Mouse (Mus musculus) limb, embryonic 14.5 days (tissue): ENCODE measurements around the gene Sacs. TPM values are rescaled to one million over a fixed set of nuclear protein-coding genes. Genes with fewer than 3 reads are reported as not detected.

Experiments used
- ATAC-seq: fragments of 200-750 bp; cut with Nextera tagmentation; 2 replicates; pipeline ENCODE4 v1.8.0; 2017; ENCODE audit warnings: low read depth, moderate number of reproducible peaks, moderate TSS enrichment; ENCODE audit not compliant: low FRiP score
- DNase-seq: peaks from one replicate; pipeline ENCODE4 v3.0.0-alpha.2; 2015; ENCODE audit warnings: low spot score
- H3K27ac ChIP-seq: fragments of 300-500 bp; sonication (generic); replicated peaks from 2 replicates; pipeline ENCODE4 v1.5.1; 2014; ENCODE audit warnings: low read depth, mild to moderate bottlenecking, low read length, moderate library complexity, mixed read lengths
- H3K27me3 ChIP-seq: fragments of 300-500 bp; sonication (generic); 2 replicates; pipeline ENCODE4 v1.6.1; 2014; ENCODE audit warnings: low read length, mixed read lengths; ENCODE audit not compliant: control insufficient read depth, insufficient read depth
- H3K36me3 ChIP-seq: fragments of 300-500 bp; sonication (generic); 2 replicates; pipeline ENCODE4 v1.6.1; 2014; ENCODE audit warnings: mild to moderate bottlenecking, low read length, moderate library complexity, mixed read lengths; ENCODE audit not compliant: control insufficient read depth, insufficient read depth
- H3K4me1 ChIP-seq: fragments of 300-500 bp; sonication (generic); 2 replicates; pipeline ENCODE4 v1.6.1; 2014; ENCODE audit warnings: antibody characterized with exemption, low read length, mixed read lengths; ENCODE audit not compliant: control insufficient read depth, insufficient read depth
- H3K4me2 ChIP-seq: fragments of 300-500 bp; sonication (generic); replicated peaks from 2 replicates; pipeline ENCODE4 v1.6.1; 2014; ENCODE audit warnings: low read depth, mild to moderate bottlenecking, low read length, moderate library complexity; ENCODE audit not compliant: severe bottlenecking
- H3K4me3 ChIP-seq: fragments of 300-500 bp; sonication (generic); replicated peaks from 2 replicates; pipeline ENCODE4 v1.5.1; 2014; ENCODE audit warnings: low read length
- H3K9ac ChIP-seq: fragments of 300-500 bp; sonication (generic); 2 replicates; pipeline ENCODE4 v1.6.1; 2014; ENCODE audit warnings: mild to moderate bottlenecking, low read depth, low read length, moderate library complexity; ENCODE audit not compliant: severe bottlenecking
- H3K9me3 ChIP-seq: fragments of 300-500 bp; sonication (generic); 2 replicates; pipeline ENCODE4 v1.6.1; 2016; ENCODE audit warnings: low read length; ENCODE audit not compliant: control insufficient read depth
- POLR2A ChIP-seq: fragments of 200-500 bp; IDR thresholded peaks from 2 replicates; pipeline ENCODE4 v1.8.0; 2012; ENCODE audit warnings: inconsistent platforms, mild to moderate bottlenecking, moderate library complexity, borderline replicate concordance; ENCODE audit not compliant: insufficient read depth, insufficient read length; ENCODE audit errors: extremely low read depth
- WGBS: fragments of 180-500 bp; shearing (Covaris S2); extraction: QIAGEN DNeasy Blood & Tissue Kit; methylation state at CpG from one replicate; pipeline ENCODE4 v1.1.7; 2014; 5-methylcytosine and 5-hydroxymethylcytosine counted together
- polyA plus RNA-seq, 2 experiments: library from polyadenylated mRNA; depleted of rRNA in 1 of 2; stranded (reverse) in 1 of 2; unstranded in 1 of 2; fragments of >200 nt; fragmentation: Nextera tagmentation in 1 of 2; extraction: Ambion mirVana in 1 of 2; gene quantifications; 2 replicates each; pipeline versions ENCODE4 v1.2.1 to v1.2.3; 2012 to 2014

Sacs gene
- polyA plus RNA-seq (2012; rRNA removed) (3.7 and 3.8 TPM in 2 replicates), polyA plus RNA-seq (2014; fragmentation: Nextera tagmentation; extraction: Ambion mirVana) (3.9 and 4.2 TPM in 2 replicates)

DNA sequence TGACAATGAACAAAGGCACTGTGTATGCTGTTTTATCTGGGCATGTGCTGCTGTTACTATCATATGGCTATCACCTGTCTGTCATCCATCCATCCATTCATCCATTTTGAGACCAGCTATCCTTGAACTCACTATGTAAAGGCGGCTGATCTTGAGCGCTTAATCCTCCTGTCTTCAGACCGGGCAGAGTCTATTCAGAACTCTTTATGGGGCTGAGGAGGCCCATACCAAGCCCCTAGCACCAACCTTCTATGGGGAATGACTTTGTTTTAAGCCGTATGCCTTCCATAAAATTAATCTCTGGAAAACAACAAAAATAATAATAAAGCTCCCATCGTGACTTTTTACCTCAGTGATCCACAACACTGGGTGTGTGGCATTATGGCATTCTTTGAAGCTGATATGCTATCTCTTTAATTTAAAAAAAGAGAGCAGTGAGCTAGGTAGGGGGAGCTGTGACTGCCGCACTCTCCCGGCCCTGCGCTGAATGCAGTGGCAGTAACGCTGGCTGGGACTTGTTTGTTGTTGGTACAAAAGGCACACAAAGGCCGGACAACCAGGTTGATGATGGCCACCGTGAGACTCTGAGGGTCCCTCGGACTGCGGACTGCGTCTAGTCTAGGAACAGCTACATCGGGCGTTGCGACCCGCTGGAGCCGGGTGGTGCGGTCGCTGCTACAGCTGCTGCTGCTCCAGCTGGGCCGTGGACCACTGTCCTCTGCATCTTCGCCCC lies at the start of gene Sacs:
Gene Sacs, plus strand, starts transcription at position 464 of the 733 bp plus-strand sequence.
- Histone ChIP-seq H3K27ac (no peak within 1 kb of the TSS), H3K36me3 (no peaks in the 10 kb centered on the region), H3K9me3 (no peaks in the 10 kb centered on the region), H3K4me3 (peak within 1 kb of the TSS; percentile 47), H3K27me3 (peaks cover 4% of the 10 kb centered on the region; the same call in 1 of the 2 replicates), H3K4me2 (peak within 1 kb of the TSS; percentile 74), H3K9ac (peak within 1 kb of the TSS; percentile 65), H3K4me1 (peaks cover 7% of the 10 kb centered on the region; the same call in 1 of the 2 replicates)
- 5% methylated on average over 23 of the region's 23 CpGs for WGBS
- no peak for TF ChIP-seq POLR2A
- peak; percentile 20 for DNase-seq
- 0 out of 2 replicates have a peak, but pooled peaks have one; percentile 47 for ATAC-seq

DNA sequence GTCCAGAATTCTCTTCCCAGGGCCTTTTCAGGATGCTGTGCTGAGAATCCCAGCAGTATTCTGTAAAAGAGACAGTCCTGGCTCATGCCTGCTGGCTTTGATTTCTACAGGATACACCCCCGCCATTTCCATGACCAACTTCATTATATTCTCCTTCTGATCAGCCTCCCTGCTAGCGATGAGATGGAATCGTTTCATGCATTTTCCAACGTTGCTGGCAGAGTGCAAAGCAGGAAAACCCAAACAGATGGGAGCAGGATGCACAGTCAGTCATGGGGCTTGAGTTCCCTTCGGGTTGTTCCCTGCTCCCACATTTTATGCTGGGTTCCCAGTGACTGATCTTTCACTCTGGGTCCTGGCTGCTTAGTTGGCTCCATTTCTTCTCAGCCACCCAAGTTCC lies 47.3 kb upstream of the Sacs start:
- no peak overlapping the region for H3K4me3 ChIP-seq
- no peaks in the 10 kb centered on the region for H3K9me3 ChIP-seq
- WGBS, result 72% methylated on average over 5 of the region's 5 CpGs
- no peak overlapping the region for H3K27ac ChIP-seq
- DNase-seq (no peak), ATAC-seq (no peak)
- H3K4me1 ChIP-seq, result no peaks in the 10 kb centered on the region
- no peak overlapping the region for H3K4me2 ChIP-seq
- H3K27me3 ChIP-seq, result no peaks in the 10 kb centered on the region
- H3K9ac ChIP-seq, result no peak overlapping the region
- H3K36me3 ChIP-seq, result no peaks in the 10 kb centered on the region
- TF ChIP-seq POLR2A, result no peak

DNA sequence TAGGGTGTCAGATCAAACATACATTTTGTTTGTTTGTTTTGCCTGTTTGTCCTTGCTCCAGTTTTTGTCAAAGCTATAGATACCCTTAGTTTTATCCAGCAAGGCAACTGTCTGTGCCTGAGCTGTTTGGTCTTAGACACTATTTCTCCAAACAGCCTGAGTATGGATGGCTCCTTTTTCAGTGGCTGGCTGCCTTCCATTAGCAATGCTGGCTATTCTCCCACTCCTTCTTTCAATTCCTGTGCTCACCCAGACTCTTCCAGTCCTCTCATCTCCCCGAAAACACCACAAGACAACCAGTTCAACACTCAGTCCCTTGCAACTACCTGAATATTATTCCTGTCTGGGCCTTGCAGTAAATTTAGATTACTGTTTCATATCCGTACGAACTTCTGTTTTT lies 46.2 kb upstream of the Sacs start:
- no peaks in the 10 kb centered on the region for H3K9me3 ChIP-seq
- H3K4me3 ChIP-seq, result no peak overlapping the region
- H3K9ac ChIP-seq, result no peak overlapping the region
- ATAC-seq, result no peak
- no peaks in the 10 kb centered on the region for H3K4me1 ChIP-seq
- H3K4me2 ChIP-seq, result no peak overlapping the region
- TF ChIP-seq POLR2A, result no peak
- no peaks in the 10 kb centered on the region for H3K36me3 ChIP-seq
- no peak overlapping the region for H3K27ac ChIP-seq
- H3K27me3 ChIP-seq, result no peaks in the 10 kb centered on the region
- DNase-seq, result no peak
- 73% methylated on average over 3 of the region's 3 CpGs for WGBS

GRCm38 (mm10) chr14:61097974-61098625 lies 40.2 kb upstream of the Sacs start:
- TF ChIP-seq POLR2A, result no peak
- Histone ChIP-seq H3K27ac (no peak overlapping the region), H3K4me3 (no peak overlapping the region), H3K9me3 (no peaks in the 10 kb centered on the region), H3K27me3 (no peaks in the 10 kb centered on the region), H3K9ac (no peak overlapping the region), H3K4me2 (no peak overlapping the region), H3K4me1 (no peaks in the 10 kb centered on the region), H3K36me3 (no peaks in the 10 kb centered on the region)
- DNase-seq (peak; percentile 31), ATAC-seq (peak; percentile 44; the same call in 1 of the 2 replicates)
- 79% methylated on average over 12 of the region's 12 CpGs for WGBS

GRCm38 (mm10) chr14:61100736-61101135 lies 37.5 kb upstream of the Sacs start:
- DNase-seq (no peak), ATAC-seq (no peak)
- no peaks in the 10 kb centered on the region for H3K36me3 ChIP-seq
- WGBS, result 87% methylated on average over 6 of the region's 6 CpGs
- no peak overlapping the region for H3K9ac ChIP-seq
- no peaks in the 10 kb centered on the region for H3K27me3 ChIP-seq
- no peak overlapping the region for H3K4me2 ChIP-seq
- no peaks in the 10 kb centered on the region for H3K4me1 ChIP-seq
- H3K27ac ChIP-seq, result no peak overlapping the region
- no peak for TF ChIP-seq POLR2A
- H3K4me3 ChIP-seq, result no peak overlapping the region
- H3K9me3 ChIP-seq, result no peaks in the 10 kb centered on the region
